Mouse (Mus musculus) A20 (cell line): ENCODE results near the gene Runx1.

Source experiments
- DNase-seq: peaks from one replicate; pipeline ENCODE4 v3.0.0-alpha.2; 2011; ENCODE audit warnings: low read depth, low spot score

Runx1 gene

DNA sequence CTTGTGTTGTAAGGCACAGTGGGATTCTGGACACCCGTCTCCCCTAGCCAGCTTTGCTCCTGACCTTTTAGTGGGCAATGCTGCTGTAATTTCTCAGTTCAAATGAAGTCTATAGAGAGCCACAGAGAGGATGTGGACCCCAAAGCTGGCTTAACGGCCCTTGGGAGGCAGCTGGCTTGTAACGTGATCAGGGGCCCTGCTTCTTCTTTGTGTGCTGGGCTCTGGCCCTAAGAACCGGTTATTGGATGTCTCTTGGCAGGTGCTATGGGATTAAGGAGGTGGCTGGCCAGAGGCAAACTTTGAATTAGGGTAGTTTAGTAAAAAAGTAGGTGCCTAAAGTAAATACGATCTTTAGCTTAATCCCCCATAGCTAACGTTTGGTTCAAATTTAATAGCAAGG, 31.8 kb downstream of the Runx1 start:
- no peak for DNase-seq

DNA sequence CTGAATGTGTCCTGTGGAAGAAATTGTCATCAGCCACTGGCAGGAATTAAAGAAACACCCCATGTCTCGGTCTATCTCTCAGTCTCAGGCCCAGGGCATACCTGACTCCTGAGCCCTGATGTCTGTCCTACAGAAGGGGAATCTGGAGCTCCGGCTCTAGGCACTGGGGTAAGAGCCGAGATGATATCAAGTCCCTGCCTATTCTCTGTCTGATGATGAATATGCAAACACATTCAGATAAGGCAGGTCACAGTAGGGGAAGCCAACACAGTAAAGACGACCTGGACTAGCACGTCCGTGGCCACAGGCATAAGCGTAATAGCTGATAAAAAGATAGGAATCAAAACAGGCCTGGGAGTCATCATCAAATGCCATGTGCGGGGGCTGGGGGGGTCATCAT, 32.2 kb downstream of the Runx1 start:
- no peak for DNase-seq

DNA sequence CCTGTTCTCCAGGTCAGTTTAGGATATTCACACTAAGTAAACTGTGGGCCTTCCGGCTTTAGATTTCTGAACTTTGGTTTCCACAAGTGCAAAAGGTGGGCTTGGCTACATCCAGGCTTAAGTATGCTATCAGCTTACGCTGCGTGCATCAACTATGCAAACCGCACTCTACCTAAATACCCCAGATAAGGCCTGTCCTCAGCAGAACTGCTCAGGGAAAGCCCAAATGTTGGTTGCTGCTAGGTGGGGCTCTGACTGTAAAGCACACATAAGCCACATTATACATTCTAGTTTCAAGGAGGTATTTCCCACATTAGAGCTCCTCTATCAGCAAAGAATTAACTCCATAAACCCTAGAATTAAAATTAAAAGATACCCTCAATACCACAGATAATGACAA, 33.0 kb downstream of the Runx1 start:
- no peak for DNase-seq

DNA sequence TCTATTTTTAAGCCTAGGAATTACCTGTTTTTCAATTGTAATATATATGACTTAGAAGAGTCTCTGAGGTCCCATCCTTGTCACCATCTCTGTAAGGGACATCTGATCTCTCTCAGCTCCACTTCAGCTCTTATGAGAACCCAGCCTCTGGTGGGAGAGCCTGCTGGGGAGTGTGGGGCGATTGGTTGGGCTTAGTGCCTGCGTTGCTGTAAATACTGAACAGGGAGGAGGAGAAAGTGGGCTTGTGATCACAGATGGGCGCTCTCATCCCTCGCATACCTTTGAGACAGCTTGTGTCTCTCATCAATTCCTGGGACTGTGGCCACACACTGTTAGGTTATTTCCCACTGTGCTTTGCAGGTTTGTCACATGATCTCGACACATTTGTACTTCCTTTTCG, 35.3 kb downstream of the Runx1 start:
- no peak for DNase-seq

DNA sequence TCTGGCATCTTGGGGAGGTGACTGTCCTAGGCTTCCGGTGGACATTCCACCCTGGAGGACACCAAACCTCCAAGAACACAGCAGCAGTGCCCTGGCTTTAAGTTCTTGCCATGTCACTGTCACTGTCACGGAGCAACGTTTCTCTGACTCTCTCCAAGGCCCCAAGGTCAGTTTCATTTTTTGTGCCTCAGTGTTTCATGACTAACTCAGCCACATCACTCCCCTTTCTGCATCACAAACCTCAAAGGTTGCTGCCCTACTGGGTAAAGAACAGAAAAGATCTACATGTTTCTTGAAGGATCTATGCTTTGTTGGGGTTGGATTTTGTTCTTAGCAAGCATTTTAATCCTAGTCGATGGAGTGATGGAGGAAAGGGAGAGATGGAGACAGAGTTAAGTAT, 36.1 kb downstream of the Runx1 start:
- DNase-seq = no peak

DNA sequence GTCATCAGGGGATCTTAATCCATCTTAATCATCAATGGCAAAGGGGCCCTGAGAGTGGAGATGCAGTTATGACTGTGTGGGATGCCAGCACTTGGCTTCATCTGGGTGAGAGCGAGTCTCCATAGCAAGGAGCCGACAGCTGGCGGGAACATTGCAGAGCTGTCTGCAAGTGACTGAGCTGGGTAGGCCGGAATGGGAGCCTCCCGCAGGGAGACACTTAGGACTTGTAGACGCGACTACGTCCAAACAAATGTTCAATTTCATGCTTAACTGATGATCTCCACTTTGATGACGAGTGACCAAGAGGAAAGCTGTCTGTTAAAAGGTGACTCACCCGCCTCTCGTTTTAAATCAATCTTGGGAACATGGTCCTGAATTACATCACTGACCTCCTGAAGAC, 37.5 kb downstream of the Runx1 start:
- DNase-seq = no peak

DNA sequence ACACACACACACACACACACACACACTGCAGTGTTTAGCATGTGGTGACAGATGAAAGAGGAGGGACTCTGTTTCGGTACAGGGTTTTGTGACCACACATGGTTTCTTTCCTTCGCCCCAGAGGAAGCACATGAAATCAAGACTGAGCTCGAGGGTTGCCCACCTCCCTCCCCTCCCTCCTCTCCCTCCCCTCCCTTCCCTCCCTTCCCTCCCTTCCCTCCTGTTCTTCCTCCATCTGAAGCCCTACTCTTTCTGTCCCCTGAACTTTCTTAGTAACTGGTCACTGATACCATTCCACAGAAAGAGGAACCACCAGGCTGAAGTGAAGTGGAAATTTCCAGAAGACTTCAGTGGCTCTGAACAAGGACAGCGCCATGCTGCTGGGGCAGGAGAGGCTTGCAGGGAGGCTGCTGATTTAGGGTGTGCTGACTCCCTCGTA, 39.0 kb downstream of the Runx1 start:
- no peak for DNase-seq

DNA sequence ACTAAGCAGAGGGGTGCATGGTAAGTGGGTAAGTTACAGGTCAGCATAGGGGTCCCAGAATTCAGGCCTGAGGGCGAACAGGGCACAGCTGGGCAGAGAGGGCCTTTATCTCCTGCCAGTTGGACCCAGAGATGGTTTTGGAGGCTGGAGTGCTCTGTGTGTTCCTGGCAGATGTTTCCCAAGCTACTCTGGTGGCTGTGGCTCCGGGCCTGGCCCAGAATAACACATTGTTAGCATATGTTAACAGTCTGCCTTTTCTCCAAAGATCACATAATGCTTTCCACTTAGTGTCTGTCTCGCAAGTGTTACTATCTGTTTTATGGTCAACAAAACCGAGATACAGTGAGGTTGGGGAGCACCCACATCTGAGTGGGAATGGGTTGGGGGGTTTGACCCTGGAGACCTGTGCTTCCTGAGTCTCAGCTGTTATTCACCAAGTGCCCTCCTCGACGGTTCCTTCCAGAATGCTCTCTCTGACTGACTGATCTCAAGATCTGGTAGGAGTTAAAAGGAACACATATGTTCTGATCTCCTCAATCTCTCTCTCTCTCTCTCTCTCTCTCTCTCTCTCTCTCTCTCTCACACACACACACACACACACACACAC, 39.6 kb downstream of the Runx1 start:
- DNase-seq = no peak

DNA sequence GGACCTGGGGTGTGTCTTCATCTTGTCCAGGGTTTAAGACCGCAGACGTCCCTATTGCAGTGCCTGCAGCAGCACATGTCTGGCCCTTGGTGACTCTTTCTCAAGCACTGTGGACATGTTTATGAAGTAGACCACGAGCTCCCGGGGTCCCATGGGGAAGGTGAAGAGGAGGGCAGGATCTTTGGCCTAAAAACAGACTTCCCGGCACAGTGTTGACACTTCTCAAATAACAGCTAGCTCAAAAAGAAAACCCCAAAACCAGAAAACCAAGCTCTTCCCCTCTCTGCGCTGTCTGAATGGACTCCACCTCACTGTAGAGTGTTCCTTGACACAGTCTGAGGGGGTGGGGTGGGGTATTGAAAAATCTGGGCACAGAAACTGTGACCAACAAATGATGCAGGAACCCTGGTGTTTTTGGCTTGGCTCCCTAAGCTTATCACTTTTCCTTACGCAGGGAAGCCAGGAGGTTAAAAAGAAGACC, 42.3 kb downstream of the Runx1 start:
- DNase-seq = no peak

DNA sequence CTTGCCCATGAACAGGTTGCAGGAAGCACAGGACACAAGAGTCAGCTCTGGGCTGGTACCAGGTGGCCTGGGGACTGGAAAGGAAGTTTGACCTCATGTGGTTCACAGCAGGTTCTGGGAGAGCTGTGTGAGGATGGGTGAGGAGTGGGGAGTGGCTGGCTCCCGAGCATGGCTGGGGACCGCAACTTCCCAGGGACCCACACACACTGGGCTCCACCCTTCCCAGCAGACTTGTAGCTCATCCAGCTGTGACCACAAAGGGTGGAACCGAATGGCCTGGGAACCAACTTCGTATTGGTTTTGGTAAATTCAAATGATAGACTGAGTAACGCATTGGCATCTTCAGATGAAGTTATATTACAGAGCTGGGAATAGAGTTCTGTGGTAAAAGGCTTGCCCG, 43.5 kb downstream of the Runx1 start:
- no peak for DNase-seq

DNA sequence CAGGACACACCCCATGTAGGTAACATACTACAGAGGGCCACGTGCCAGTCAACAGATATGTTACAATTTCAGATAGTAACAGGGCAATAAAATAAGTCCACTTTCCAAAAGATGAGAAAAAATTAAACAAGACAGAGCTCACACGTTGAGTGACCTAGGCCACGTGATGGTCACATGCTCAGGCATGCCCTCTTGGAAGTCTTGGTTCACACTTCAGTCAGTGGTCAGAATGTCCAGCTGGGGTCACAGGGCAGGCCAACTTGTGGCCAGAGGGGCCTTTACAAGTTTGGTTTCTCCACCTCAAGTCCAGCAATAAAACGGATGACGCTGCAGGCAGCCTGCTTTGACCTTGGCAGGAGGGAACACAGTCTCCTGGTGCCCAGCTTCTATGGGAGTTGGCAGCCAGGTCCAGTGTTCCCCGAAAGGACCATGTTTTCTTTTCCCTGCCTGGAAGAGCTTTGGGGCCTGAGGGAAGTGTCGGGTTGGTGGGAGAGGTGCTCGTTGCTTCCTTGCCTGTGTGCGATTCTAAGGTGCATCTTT, 46.0 kb downstream of the Runx1 start:
- no peak for DNase-seq

DNA sequence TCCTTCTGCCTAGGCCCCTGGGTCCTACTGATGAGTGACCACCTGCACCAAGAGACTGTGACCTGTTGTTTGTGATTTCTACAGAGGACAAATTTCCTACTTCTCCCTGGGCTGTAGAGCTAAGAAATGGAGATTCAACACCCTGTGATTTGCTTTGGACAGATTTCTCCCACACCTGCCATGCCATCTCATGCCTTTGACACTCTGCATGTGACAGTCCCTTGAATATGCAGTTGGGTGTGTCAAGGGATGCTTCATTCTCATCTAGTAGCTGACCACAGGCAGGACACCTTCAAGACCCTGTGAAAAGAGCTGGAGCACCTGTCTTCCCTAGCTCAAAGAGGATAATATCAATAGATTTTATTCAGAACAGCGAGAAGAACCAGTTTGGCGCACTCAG, 46.8 kb downstream of the Runx1 start:
- no peak for DNase-seq

DNA sequence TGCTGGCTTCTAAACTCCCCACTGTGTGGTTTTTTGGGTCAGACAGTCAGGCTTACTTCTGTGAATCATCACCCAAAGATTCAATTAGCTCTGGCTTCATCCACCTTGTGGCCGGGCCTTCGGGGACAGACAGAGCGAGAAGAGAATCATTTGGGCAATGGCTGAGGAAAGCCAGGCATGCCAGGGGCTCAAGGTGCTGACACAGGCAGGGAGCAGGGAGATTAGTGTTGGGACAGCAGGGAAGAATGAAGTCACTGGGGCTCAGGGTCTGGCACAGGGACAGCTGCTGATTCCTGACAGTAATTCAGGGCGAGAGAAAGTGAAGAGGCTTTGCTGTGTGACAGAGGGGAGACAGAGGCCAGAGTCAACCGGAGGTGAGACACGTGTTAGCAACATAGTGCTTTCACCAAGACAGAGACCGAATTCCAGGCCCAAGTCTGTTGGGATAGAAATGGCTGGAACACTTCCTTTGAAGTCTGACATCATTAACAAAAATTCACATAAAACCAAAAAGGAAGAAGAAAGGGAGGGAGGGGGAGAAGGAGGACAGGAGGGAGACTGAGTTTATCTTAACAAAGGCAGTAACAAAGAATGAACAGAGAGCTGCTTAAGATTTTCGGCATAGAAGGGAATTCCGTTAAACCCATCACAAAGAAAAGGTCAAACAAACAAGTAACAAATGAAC, 47.7 kb downstream of the Runx1 start:
- DNase-seq = no peak

DNA sequence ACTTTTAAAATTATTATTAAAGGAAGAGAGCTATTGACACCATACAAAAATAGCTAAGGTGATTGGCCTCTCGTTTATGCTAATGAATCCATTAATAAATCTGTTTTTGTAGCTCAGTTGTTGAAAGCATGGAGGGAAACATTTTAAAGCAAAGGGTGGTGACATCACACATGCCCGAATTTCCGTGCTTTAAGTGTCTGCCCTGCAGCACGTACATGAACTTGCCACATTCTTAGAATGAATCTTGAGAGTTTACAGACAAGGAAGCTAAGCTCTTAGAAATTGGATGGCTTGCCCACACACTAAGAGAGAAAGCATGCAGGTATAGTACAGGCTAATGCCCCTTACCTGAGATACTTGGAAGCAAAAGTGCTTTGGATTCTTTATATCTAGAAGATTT, 58.1 kb downstream of the Runx1 start:
- no peak for DNase-seq

DNA sequence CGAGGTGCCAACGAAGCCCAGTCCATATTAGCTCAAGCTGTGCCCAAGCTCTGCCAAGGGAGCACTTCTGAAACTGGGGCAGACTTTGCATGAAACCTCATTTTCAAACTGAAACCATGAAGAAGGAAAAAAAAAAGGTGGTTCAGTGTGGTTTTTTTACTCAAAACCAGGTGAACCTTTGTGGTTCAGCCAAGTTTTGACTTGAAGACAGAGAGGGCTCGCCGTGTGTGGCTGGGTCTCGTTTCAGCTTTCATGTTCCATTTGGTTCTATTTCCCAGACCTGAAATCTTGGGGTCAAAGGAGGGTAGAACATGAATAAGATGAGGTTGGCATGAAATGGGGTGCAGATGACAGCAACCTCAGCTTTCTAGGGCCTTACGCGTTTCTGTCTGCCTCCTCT, 58.5 kb downstream of the Runx1 start:
- DNase-seq = no peak

DNA sequence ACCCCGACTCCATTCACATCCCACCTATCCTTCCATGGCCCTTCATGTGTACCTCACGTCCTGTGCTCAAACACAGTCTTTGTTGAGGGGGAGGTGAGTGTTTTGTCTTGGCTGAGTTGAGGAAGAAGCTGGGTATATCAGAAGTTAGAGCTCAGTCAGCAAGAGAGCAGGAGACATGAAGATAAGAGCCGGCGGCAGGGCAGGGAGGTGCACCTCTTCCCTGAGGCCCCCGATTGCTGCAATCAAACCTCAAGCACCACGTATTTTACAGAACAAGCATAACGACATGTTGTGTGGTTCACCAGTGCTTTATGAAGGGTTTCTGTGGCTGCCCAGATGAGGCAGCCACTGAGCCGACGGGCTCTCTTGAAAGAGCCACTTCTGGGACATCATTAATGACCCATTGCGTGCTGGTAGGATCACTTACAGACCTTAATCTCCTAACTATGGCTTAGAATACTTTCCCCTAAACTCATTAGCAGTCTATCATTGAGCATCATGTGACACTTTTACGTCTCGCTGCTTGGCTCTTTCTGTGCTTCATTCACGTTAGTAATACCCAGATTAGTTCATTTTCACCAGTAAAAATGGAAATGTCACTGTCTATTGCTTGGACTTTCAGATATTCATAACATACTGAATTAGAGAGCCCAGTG, 61.1 kb downstream of the Runx1 start:
- DNase-seq = no peak

DNA sequence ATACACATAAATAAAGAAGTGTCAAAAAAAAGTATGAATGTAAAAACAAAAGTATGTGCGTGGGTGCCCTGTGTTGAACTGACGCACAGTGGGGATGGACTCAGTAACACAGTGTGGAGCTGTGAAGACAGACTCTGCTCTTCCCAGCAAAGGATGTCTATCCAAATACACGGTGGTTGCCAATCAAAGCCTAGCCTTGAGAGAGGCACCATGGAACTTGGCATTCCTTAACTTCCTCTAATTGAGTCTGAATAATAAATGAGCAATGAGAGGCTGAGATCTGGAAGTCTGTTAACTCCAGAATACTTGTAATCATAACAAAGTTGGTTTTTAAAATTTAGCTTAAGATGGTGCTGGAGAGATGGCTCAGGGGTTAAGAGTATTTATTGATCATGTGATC, 62.3 kb downstream of the Runx1 start:
- no peak for DNase-seq

DNA sequence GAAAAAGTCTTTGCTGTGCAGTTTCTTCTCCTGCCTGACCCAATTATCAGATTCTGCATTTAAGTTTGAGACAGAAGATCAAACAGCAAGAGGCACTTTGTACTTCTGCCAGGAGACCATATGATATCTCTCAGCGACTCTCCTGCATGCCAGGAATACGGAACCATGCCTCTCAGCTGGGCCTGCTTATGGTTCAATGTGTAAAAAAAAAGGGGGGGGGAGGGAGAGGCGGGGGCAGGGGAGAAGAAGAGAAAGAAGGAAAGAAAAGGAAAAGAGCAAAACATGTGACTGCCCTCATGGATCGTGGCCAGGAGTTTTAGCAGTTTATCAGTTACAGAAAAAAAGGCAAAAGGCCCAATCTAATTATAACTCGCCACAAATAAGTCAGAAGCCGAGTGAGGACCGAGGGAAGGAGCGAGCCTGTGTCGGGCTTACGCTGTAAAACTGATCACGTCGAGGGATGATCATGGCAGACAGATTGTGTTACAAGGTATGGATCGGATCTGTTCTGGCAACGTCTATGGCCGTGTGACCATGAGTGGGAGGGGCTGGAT, 63.9 kb downstream of the Runx1 start:
- DNase-seq = no peak

DNA sequence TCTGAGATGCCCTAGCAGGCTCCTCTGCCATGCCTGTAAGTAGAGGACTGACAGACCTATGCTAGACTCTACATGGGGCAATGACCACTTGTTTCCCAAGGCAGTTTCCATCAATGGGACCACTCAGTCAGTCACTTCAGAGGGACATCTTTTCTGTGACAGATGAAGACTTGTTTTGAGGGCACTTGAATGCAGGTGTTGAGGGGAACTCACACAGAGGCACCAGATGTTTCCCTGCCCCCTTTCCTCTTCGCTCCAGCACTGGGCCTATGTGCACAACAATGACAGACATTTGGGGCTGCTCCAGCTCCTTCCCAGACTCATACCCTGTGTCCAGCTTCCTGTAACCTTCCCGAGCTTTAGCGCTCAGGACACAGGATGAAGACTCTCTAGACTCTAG, 65.9 kb downstream of the Runx1 start:
- DNase-seq = no peak

DNA sequence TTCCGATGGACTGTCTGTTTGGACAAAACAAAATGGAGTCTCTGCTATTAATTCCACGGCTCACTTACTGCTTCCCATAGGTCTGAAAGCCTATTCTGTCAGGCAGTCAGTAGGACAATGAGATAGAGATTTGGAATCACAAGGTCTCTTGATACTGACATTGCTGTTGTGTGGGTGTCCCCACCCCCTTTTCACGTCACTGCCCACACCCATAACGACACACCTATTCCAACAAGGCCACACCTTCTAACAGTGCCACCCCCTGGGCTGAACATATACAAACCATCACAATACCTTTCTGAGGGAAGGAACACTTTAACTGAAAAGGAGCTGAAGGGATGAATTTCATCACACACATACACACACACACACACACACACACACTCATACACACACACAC, 68.4 kb downstream of the Runx1 start:
- DNase-seq = no peak

DNA sequence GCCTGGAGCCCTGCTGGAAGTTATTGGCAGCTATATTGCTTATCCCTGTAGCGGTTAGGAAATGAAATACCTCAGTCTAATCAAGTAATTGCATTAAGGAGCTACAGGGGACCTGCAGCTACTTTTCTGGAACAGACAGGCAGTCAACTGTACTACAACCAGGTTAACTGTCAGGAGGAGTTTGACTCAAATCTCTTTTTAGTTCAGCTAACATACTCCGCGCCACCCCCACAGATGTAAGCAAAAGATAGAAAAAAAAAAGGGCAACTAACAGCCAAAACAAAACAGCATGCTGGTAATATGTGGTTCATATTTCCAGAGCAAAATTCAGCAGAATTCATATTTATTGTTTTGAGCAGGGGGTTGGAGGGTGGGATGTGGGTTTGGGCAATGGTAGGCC, 72.0 kb downstream of the Runx1 start:
- DNase-seq = no peak

DNA sequence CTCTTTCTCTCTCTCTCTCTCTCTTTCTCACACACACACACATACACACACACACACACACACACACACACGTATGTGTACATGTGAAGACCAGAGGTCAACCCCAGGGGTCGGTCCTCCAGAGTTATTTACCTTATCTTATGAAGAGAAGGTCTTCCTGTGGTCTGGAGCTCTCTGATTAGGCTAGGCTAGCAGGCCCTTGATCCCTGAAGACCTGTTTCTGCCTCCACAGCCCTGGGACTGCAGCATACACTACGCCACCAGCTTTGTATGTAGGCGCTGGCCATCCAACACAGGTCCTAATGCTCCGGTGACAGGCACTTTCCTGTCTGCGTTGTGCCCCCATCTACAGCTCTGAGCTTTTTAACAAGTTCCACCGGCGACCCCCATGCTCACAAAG, 72.8 kb downstream of the Runx1 start:
- no peak for DNase-seq

DNA sequence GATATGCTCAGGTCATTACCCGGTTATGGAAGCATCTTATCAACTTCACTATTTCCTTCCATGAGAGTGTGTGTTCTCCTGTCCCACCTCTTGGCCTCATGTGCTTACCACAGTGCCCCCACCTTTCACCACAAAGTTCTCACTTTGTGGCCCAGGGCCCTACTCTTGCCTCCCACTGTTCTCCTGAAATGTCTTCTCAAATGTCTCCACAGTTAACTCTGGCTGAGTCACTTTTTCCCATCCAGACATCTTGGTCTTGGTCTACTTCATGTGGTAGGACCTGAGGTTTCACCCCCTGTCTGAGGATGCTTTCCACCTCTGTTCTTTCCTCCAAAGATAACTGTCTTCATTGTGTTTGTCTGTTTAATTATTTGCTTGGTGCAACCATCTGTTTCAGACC, 77.7 kb downstream of the Runx1 start:
- no peak for DNase-seq
